8 mouse cellular contexts compared by ENCODE assay signal in genomic region chr12:73110431-73111111, GRCm38 (mm10). TPM values are rescaled to one million over a fixed set of nuclear protein-coding genes. Genes with fewer than 3 reads are reported as not detected.
A peak's percentile ranks its signal among the peaks of the same experiment; 100 is the strongest.
DNase-seq lines count a peak whose midpoint lies in the region; ATAC-seq and TF ChIP-seq lines count a peak whose summit lies in the region.

No protein-coding gene starts in this region.

- 6% methylated on average over 19 of the region's 23 CpGs for WGBS in midbrain, postnatal 0 days

- no peak overlapping the region for H3K27ac ChIP-seq in midbrain, postnatal 0 days (ENCODE audit: low read depth, low read length)

- no peak for ATAC-seq in midbrain, postnatal 0 days (ENCODE audit: low FRiP score)

- no peak overlapping the region; the same call in 1 of the 2 replicates for H3K9ac ChIP-seq in midbrain, postnatal 0 days (replicated peaks; ENCODE audit: low read length, poor library complexity, severe bottlenecking)

- no peak for TF ChIP-seq CTCF in midbrain, postnatal 0 days (IDR thresholded peaks at IDR 0.05)

- peak overlapping the region; percentile 100 for H3K4me2 ChIP-seq in midbrain, postnatal 0 days (ENCODE audit: low read depth, low read length, poor library complexity, severe bottlenecking)

- peak; percentile 8 for DNase-seq in ovary, postnatal 14 days (ENCODE audit: low spot score)
- DNase-seq in ovary, postnatal 10 days (ENCODE audit: low spot score), result no peak
- DNase-seq in brain, adult 2 months (ENCODE audit: low read depth, low spot score), result peak; percentile 49
- peak; percentile 23 to 37 for DNase-seq in gastrocnemius, postnatal 4 days (ENCODE audit: low spot score in 2 of 2)
- peak; percentile 41 to 77 for DNase-seq in kidney, postnatal 25 days
- DNase-seq in midbrain, postnatal 0 days (ENCODE audit: low spot score), result no peak
- no peak for DNase-seq in left cerebral cortex, postnatal 14 days (ENCODE audit: low spot score in 2 of 2)
- no peak for DNase-seq in spleen, postnatal 36 days (ENCODE audit: low spot score in 2 of 2)

- H3K9me3 ChIP-seq in midbrain, postnatal 0 days (ENCODE audit: low read length), result no peaks in the 10 kb centered on the region

- no peaks in the 10 kb centered on the region for H3K36me3 ChIP-seq in midbrain, postnatal 0 days (ENCODE audit: insufficient read depth, low read length)

- H3K27me3 ChIP-seq in midbrain, postnatal 0 days (ENCODE audit: insufficient read depth, low read length), result peaks cover 13% of the 10 kb centered on the region; the same call in 1 of the 2 replicates

- H3K4me3 ChIP-seq in midbrain, postnatal 0 days (ENCODE audit: low read depth, low read length), result 0 out of 2 replicates have a peak overlapping the region, but pooled peaks have one; percentile 52

- intact Hi-C loops in left cerebral cortex, postnatal 14 days (cut with DNase I), result loop anchor here (5.0 kb wide), 1 partner anchor 58 kb away; the partner anchor contains the start of gene Six1

- H3K4me1 ChIP-seq in midbrain, postnatal 0 days (ENCODE audit: insufficient read depth, low read length), result no peaks in the 10 kb centered on the region

RNA-seq across cellular contexts. Expression of gene Six4, which starts 2.7 kb away (rescaled TPM):
- total RNA-seq in gastrocnemius, postnatal 4 days (2021), result 10 to 100 TPM; 10.9 to 11.3 TPM
- total RNA-seq in midbrain, postnatal 0 days (2014; rRNA removed), result 0.38 and 0.66 TPM in 2 replicates
- polyA plus RNA-seq in midbrain, postnatal 0 days (2015; fragmentation: Nextera tagmentation; extraction: Ambion mirVana), result 0.10 and 0.16 TPM in 2 replicates
- under 1 TPM; 0.47 to 0.86 TPM for total RNA-seq in left cerebral cortex, postnatal 14 days (2021)

RNA-seq across cellular contexts. Expression of gene Mnat1, which starts 12.9 kb away (rescaled TPM):
- total RNA-seq in gastrocnemius, postnatal 4 days (2021), result 10 to 100 TPM; 35.7 to 36.0 TPM
- total RNA-seq in midbrain, postnatal 0 days (2014; rRNA removed), result 13.2 and 15.2 TPM in 2 replicates
- polyA plus RNA-seq in midbrain, postnatal 0 days (2015; fragmentation: Nextera tagmentation; extraction: Ambion mirVana), result 16.1 and 17.5 TPM in 2 replicates
- total RNA-seq in left cerebral cortex, postnatal 14 days (2021), result 10 to 100 TPM; 18.3 to 19.1 TPM

RNA-seq across cellular contexts. Expression of gene Six1, which starts 56.9 kb away (rescaled TPM):
- total RNA-seq in gastrocnemius, postnatal 4 days (2021), result 10 to 100 TPM; 51.0 to 60.8 TPM
- total RNA-seq in midbrain, postnatal 0 days (2014; rRNA removed), result 0.44 and 1.3 TPM in 2 replicates
- 0.55 and 0.68 TPM in 2 replicates for polyA plus RNA-seq in midbrain, postnatal 0 days (2015; fragmentation: Nextera tagmentation; extraction: Ambion mirVana)
- under 1 TPM; 0.26 to 0.61 TPM for total RNA-seq in left cerebral cortex, postnatal 14 days (2021)

Comparison
In these comparisons a context has a peak if more than half of its experiments do, and no peak if none do; other contexts are left out.
1. DNase-seq: peak in ovary, postnatal 14 days (single experiment), brain, adult 2 months (single experiment), gastrocnemius, postnatal 4 days (2 of 2) and kidney, postnatal 25 days (2 of 2); none in ovary, postnatal 10 days (single experiment), midbrain, postnatal 0 days (single experiment), left cerebral cortex, postnatal 14 days (0 of 2) and spleen, postnatal 36 days (0 of 2).
2. RNA of gene Six1, which starts 56.9 kb away (total RNA-seq): 51.0 to 60.8 TPM in gastrocnemius, postnatal 4 days; 0.26 to 0.61 TPM in left cerebral cortex, postnatal 14 days and 0.44 to 1.3 TPM in midbrain, postnatal 0 days; every median in the first group is over 10 times any median in the second.